Mouse (Mus musculus): ENCODE data around the gene Ctnnd2. TPM values are rescaled to one million over a fixed set of nuclear protein-coding genes. Genes with fewer than 3 reads are reported as not detected.

Gene Ctnnd2
- polyA plus RNA-seq, 1 experiment, result 0.08 TPM

- Histone ChIP-seq H3K4me3 (replicated peaks) (no peak overlapping the region), H3K9me3 (0 out of 2 replicates have a peak, but pooled peaks cover 5% of the 10 kb centered on the region), H3K4me1 (no peaks in the 10 kb centered on the region), H3K36me3 (replicated peaks; ENCODE audit: low read length) (no peaks in the 10 kb centered on the region), H3K27me3 (replicated peaks) (no peaks in the 10 kb centered on the region)
- no peak for TF ChIP-seq FLI1 (IDR thresholded peaks at IDR 0.05; ENCODE audit: low read length)
- TF ChIP-seq GATA1 (IDR thresholded peaks at IDR 0.05; ENCODE audit: borderline replicate concordance, low read length), result no peak
These were observed 722.7 kb downstream of the Ctnnd2 start for GRCm38 (mm10) chr15:30895063-30895462.

DNA sequence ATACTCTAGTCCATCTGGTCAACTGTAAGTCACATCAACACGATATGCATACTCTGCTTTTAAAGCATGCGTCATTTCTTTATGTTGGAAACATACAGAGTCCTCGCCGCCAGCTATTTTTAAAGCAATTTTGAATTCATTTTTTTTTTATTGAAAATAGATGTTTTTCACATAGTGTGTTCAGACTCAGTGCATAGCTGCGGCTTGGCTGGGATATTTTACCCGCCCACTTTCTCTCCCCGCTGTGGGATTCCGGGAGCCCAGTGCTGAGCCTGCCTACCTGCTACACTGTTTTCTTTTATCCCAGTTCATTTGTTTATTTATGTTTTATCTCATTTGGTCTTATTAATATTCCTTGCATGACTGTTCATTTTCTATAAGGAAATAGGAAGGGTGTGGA, 724.9 kb downstream of the Ctnnd2 start:
- Histone ChIP-seq H3K4me3 (replicated peaks) (no peak overlapping the region), H3K27me3 (replicated peaks) (no peaks in the 10 kb centered on the region), H3K9me3 (0 out of 2 replicates have a peak, but pooled peaks cover 2% of the 10 kb centered on the region), H3K4me1 (no peaks in the 10 kb centered on the region), H3K36me3 (replicated peaks; ENCODE audit: low read length) (no peaks in the 10 kb centered on the region)
- TF ChIP-seq FLI1 (IDR thresholded peaks at IDR 0.05; ENCODE audit: low read length) (no peak), GATA1 (IDR thresholded peaks at IDR 0.05; ENCODE audit: borderline replicate concordance, low read length) (no peak)

DNA sequence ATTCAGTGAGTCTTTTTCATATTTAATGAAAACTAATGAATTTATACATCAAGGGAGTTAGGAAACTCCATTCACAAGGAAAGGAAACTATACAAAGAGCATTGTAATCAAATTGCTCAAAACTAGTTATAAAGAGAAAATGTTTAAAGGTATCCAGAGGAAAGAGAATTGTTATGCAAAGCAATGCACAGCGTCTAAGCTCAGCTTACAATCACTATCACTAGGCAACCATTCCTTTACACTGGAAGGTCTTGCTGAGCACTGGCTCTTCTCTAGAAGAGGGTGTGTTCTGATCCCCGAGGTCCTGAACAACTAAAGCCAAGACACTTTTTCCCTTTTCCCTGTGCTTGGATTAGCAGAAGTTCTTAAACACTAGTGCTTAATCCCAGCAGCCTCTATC, 735.6 kb downstream of the Ctnnd2 start:
- no peak overlapping the region for H3K4me3 ChIP-seq (replicated peaks)
- no peaks in the 10 kb centered on the region for H3K27me3 ChIP-seq (replicated peaks)
- no peaks in the 10 kb centered on the region for H3K4me1 ChIP-seq
- TF ChIP-seq FLI1 (IDR thresholded peaks at IDR 0.05; ENCODE audit: low read length), result no peak
- no peaks in the 10 kb centered on the region for H3K9me3 ChIP-seq
- H3K36me3 ChIP-seq (replicated peaks; ENCODE audit: low read length), result no peaks in the 10 kb centered on the region

DNA sequence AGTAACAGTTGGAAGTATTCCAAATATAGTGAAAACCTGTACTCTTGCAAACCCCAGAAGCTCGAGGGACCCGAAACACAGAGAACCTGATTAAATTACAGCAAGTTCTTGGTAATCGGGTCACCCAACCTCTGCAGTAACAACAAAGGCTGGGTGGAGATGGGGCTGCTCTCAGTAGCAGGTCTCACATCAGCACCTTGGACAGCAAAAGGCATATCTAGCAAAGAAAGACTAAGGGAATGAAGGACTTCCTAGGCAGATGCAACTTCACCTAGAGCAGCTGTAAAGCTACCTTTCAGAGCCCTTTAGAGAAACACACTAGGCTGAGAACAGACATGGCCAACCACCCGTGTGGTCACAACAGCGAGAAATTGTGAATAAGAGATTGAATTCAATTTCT, 741.0 kb downstream of the Ctnnd2 start:
- H3K27me3 ChIP-seq (replicated peaks), result no peaks in the 10 kb centered on the region
- H3K9me3 ChIP-seq, result no peaks in the 10 kb centered on the region
- no peak overlapping the region for H3K4me3 ChIP-seq (replicated peaks)
- TF ChIP-seq GATA1 (IDR thresholded peaks at IDR 0.05; ENCODE audit: borderline replicate concordance, low read length), result no peak
- TF ChIP-seq FLI1 (IDR thresholded peaks at IDR 0.05; ENCODE audit: low read length), result no peak
- no peaks in the 10 kb centered on the region for H3K36me3 ChIP-seq (replicated peaks; ENCODE audit: low read length)
- H3K4me1 ChIP-seq, result no peaks in the 10 kb centered on the region

- no peaks in the 10 kb centered on the region for H3K27me3 ChIP-seq (replicated peaks)
- no peak for TF ChIP-seq GATA1 (IDR thresholded peaks at IDR 0.05; ENCODE audit: borderline replicate concordance, low read length)
- TF ChIP-seq FLI1 (IDR thresholded peaks at IDR 0.05; ENCODE audit: low read length), result no peak
- H3K4me1 ChIP-seq, result no peaks in the 10 kb centered on the region
- H3K4me3 ChIP-seq (replicated peaks), result no peak overlapping the region
- peaks cover 3% of the 10 kb centered on the region for H3K9me3 ChIP-seq
- H3K36me3 ChIP-seq (replicated peaks; ENCODE audit: low read length), result no peaks in the 10 kb centered on the region
These were observed 753.4 kb downstream of the Ctnnd2 start for GRCm38 (mm10) chr15:30925838-30926237.

- no peak for TF ChIP-seq FLI1 (IDR thresholded peaks at IDR 0.05; ENCODE audit: low read length)
- no peak for TF ChIP-seq GATA1 (IDR thresholded peaks at IDR 0.05; ENCODE audit: borderline replicate concordance, low read length)
- Histone ChIP-seq H3K9me3 (no peaks in the 10 kb centered on the region), H3K4me3 (replicated peaks) (no peak overlapping the region), H3K27me3 (replicated peaks) (no peaks in the 10 kb centered on the region), H3K36me3 (replicated peaks; ENCODE audit: low read length) (no peaks in the 10 kb centered on the region), H3K4me1 (no peaks in the 10 kb centered on the region)
These were observed 755.2 kb downstream of the Ctnnd2 start for GRCm38 (mm10) chr15:30927632-30928031.

DNA sequence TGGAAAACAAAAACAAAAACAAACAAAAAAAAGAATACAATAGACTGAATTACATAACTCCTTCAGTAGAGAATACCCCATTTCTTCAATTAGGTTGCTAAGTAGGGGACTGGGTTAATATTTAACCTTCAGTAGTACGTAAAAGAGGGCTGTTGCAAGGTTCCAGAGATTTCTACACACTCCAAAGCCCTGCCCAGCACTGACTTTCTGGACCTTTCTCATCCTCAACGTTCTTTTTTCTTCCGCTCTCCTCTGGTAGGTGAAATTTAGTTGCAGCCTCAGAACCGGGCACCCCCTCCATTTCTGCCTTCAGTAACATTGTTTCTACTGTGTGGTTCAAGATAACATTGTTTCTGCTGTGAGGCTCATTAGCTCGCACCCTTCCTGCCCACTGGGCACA, 759.5 kb downstream of the Ctnnd2 start:
- Histone ChIP-seq H3K4me3 (replicated peaks) (no peak overlapping the region), H3K27me3 (replicated peaks) (no peaks in the 10 kb centered on the region), H3K4me1 (no peaks in the 10 kb centered on the region), H3K36me3 (replicated peaks; ENCODE audit: low read length) (no peaks in the 10 kb centered on the region), H3K9me3 (peaks cover 23% of the 10 kb centered on the region)
- no peak for TF ChIP-seq FLI1 (IDR thresholded peaks at IDR 0.05; ENCODE audit: low read length)
- no peak for TF ChIP-seq GATA1 (IDR thresholded peaks at IDR 0.05; ENCODE audit: borderline replicate concordance, low read length)

DNA sequence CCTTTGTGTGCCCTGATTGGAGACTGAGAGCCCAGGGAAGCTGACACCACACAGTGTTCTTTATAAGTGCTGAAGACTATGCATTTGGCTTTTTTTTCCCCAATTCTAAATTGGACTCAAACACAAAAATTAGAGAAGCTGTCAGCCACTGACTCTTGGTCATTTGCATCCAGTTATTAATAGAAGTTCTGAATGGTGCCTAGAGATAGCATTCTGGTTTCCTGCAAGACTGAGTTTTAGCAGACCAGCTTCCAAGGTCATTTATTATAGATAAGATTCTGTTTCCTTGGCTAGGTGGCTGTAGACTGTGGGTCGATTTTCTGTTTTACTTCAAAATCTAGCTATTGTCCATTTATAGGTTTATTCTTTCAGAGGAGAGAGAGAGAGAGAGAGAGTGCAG, 773.5 kb downstream of the Ctnnd2 start:
- TF ChIP-seq GATA1 (IDR thresholded peaks at IDR 0.05; ENCODE audit: borderline replicate concordance, low read length), result no peak
- no peak for TF ChIP-seq FLI1 (IDR thresholded peaks at IDR 0.05; ENCODE audit: low read length)
- peaks cover 53% of the 10 kb centered on the region for H3K4me1 ChIP-seq

DNA sequence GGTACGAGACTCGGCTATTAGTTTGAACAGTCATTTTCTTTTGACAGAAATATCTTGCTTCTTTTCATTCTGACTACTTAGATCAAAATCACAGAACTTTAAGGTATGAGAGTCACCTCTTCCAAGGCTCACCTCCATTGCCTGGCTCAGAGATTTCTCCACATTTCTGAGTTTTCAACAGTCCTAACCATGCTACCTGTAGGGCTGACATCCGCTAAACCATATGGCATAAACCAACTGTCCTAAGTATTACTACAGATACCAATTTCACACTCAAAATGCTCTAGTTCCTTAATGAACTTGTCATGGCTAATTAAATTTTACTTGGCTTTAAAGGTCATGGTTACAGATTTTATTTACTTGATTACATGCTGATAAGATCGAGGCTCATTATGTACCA, 786.1 kb downstream of the Ctnnd2 start:
- no peaks in the 10 kb centered on the region for H3K36me3 ChIP-seq (replicated peaks; ENCODE audit: low read length)
- H3K4me1 ChIP-seq, result peaks cover 6% of the 10 kb centered on the region
- H3K27me3 ChIP-seq (replicated peaks), result no peaks in the 10 kb centered on the region
- TF ChIP-seq FLI1 (IDR thresholded peaks at IDR 0.05; ENCODE audit: low read length) (no peak), GATA1 (IDR thresholded peaks at IDR 0.05; ENCODE audit: borderline replicate concordance, low read length) (no peak)
- no peaks in the 10 kb centered on the region for H3K9me3 ChIP-seq
- H3K4me3 ChIP-seq (replicated peaks), result no peak overlapping the region

More for the DNA sequence above, 773.5 kb downstream of the Ctnnd2 start:
- Histone ChIP-seq H3K36me3 (replicated peaks; ENCODE audit: low read length) (no peaks in the 10 kb centered on the region), H3K27me3 (replicated peaks) (no peaks in the 10 kb centered on the region), H3K4me3 (replicated peaks) (peak overlapping the region; percentile 86), H3K9me3 (no peaks in the 10 kb centered on the region)

DNA sequence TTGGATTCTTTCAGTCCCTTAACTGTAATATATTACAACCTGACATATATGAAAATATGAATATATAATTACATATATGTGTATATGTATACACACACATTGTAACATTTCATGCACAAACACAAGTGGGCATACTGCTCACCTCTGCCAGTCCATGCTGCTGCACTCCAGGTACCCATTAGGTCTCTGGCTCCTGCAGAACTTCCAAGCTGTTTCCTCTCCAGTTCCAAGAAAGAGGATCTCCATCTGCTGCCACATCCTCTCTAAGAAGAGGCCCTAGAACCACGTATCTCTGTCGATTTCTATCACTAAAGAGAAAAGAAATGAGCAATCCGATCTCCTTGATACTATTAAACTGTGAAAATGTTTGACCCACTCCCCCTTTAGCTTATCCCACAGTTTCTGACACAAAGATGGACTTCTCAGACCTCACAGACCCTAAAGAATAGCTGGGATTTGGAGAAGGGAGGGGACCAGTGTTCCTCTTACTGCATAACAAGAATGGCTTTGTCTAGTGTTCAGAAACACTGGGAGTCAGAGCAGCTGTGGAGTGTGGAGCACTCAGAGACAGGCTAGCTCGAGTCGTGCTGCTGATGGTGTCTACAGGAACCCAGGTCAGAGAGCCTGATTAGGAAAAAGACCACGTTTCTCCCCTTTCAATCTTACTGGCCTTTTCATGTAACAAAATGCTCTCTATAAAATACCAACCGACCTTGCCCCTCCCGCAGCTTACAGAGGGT, 790.2 kb downstream of the Ctnnd2 start:
- TF ChIP-seq FLI1 (IDR thresholded peaks at IDR 0.05; ENCODE audit: low read length) (no peak), GATA1 (IDR thresholded peaks at IDR 0.05; ENCODE audit: borderline replicate concordance, low read length) (no peak)
- Histone ChIP-seq H3K4me3 (replicated peaks) (no peak overlapping the region), H3K9me3 (peaks cover 5% of the 10 kb centered on the region; the same call in 1 of the 2 replicates), H3K36me3 (replicated peaks; ENCODE audit: low read length) (no peaks in the 10 kb centered on the region), H3K27me3 (replicated peaks) (no peaks in the 10 kb centered on the region), H3K4me1 (no peaks in the 10 kb centered on the region)
